Mouse (Mus musculus): Measurements from ENCODE around the gene Dnajc16. TPM values are rescaled to one million over a fixed set of nuclear protein-coding genes. Genes with fewer than 3 reads are reported as not detected.

Dnajc16 gene
- polyA plus RNA-seq, 1 experiment from 2014 or later: 3.1 TPM

GRCm38 (mm10) chr4:141822089-141822488, 31.4 kb upstream of the Dnajc16 start:
- no peak overlapping the region for H3K4me2 ChIP-seq (ENCODE audit: low read depth, low read length)
- H3K27ac ChIP-seq (replicated peaks; ENCODE audit: low read depth, low read length): no peak overlapping the region
- no peaks in the 10 kb centered on the region for H3K27me3 ChIP-seq (replicated peaks; ENCODE audit: control insufficient read depth, insufficient read depth, low read length)
- no peak overlapping the region for H3K4me3 ChIP-seq (ENCODE audit: low read depth, low read length)
- DNase-seq (ENCODE audit: low spot score) (no peak), ATAC-seq (ENCODE audit: low read depth) (no peak)
- no peaks in the 10 kb centered on the region for H3K9me3 ChIP-seq (ENCODE audit: control insufficient read depth, low read length)
- WGBS: 76% methylated on average over 10 of the region's 10 CpGs
- H3K36me3 ChIP-seq (ENCODE audit: control insufficient read depth, insufficient read depth, low read length): no peaks in the 10 kb centered on the region
- no peak overlapping the region for H3K9ac ChIP-seq (ENCODE audit: low read depth, low read length)
- H3K4me1 ChIP-seq (ENCODE audit: control insufficient read depth, insufficient read depth, low read length): no peaks in the 10 kb centered on the region

DNA sequence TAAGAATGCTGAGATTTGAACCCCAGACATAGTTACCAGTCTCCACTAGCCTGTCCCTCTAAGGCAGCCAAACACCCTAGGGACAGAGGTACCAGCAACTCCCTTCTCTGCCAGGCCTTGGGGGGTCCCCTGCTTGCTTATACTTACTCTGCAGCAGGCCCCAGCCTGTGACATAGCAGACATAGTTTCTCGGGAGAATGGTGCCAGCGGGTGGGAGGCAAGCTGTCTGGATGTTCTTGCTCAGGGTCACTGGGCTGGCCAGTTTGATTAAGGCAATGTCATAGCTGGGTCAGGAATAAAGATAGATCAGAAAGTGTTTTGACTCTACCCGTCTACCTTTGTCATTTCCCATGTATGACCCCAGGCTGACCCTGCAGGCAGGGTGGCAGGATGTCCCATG, 30.4 kb upstream of the Dnajc16 start:
- no peaks in the 10 kb centered on the region for H3K36me3 ChIP-seq (ENCODE audit: control insufficient read depth, insufficient read depth, low read length)
- H3K27ac ChIP-seq (replicated peaks; ENCODE audit: low read depth, low read length): no peak overlapping the region
- H3K4me3 ChIP-seq (ENCODE audit: low read depth, low read length): no peak overlapping the region
- no peak for DNase-seq (ENCODE audit: low spot score)
- H3K9me3 ChIP-seq (ENCODE audit: control insufficient read depth, low read length): no peaks in the 10 kb centered on the region
- no peak overlapping the region for H3K4me2 ChIP-seq (ENCODE audit: low read depth, low read length)
- H3K27me3 ChIP-seq (replicated peaks; ENCODE audit: control insufficient read depth, insufficient read depth, low read length): no peaks in the 10 kb centered on the region
- no peak overlapping the region for H3K9ac ChIP-seq (ENCODE audit: low read depth, low read length)
- 60% methylated on average over 3 of the region's 3 CpGs for WGBS
- no peaks in the 10 kb centered on the region for H3K4me1 ChIP-seq (ENCODE audit: control insufficient read depth, insufficient read depth, low read length)
- no peak for ATAC-seq (ENCODE audit: low read depth)

DNA sequence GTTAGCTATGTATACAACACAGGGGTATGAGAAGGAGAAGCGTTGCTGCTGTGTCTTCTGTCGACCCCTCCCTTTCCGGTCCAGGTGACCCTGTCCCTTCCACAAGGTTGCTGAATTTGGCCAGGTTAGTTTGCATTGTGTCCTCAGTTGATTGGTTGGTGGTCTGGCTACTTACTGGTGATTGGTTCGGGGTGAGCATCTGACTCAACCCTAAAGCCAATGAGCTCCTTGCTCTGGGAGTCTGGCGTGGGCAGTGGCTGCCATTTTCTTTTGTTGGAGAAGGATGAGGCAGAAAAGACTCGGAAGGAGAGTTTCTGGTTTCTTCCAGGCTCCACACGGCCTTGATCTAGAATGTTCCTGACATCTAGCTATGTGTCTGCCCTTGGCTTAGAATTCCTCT, 28.6 kb upstream of the Dnajc16 start:
- no peak overlapping the region for H3K27ac ChIP-seq (replicated peaks; ENCODE audit: low read depth, low read length)
- no peak overlapping the region for H3K9ac ChIP-seq (ENCODE audit: low read depth, low read length)
- H3K9me3 ChIP-seq (ENCODE audit: control insufficient read depth, low read length): no peaks in the 10 kb centered on the region
- no peak overlapping the region for H3K4me2 ChIP-seq (ENCODE audit: low read depth, low read length)
- H3K4me1 ChIP-seq (ENCODE audit: control insufficient read depth, insufficient read depth, low read length): no peaks in the 10 kb centered on the region
- H3K27me3 ChIP-seq (replicated peaks; ENCODE audit: control insufficient read depth, insufficient read depth, low read length): no peaks in the 10 kb centered on the region
- DNase-seq (ENCODE audit: low spot score): no peak
- 0 out of 2 replicates have a peak, but pooled peaks cover 10% of the 10 kb centered on the region for H3K36me3 ChIP-seq (ENCODE audit: control insufficient read depth, insufficient read depth, low read length)
- no peak for ATAC-seq (ENCODE audit: low read depth)
- WGBS: 91% methylated on average over 7 of the region's 7 CpGs
- no peak overlapping the region for H3K4me3 ChIP-seq (ENCODE audit: low read depth, low read length)

GRCm38 (mm10) chr4:141818861-141819260, 28.1 kb upstream of the Dnajc16 start:
- 84% methylated on average over 13 of the region's 13 CpGs for WGBS
- Histone ChIP-seq H3K27ac (replicated peaks; ENCODE audit: low read depth, low read length) (no peak overlapping the region), H3K9ac (ENCODE audit: low read depth, low read length) (no peak overlapping the region), H3K4me2 (ENCODE audit: low read depth, low read length) (no peak overlapping the region), H3K4me1 (ENCODE audit: control insufficient read depth, insufficient read depth, low read length) (no peaks in the 10 kb centered on the region), H3K36me3 (ENCODE audit: control insufficient read depth, insufficient read depth, low read length) (0 out of 2 replicates have a peak, but pooled peaks cover 10% of the 10 kb centered on the region), H3K4me3 (ENCODE audit: low read depth, low read length) (no peak overlapping the region), H3K9me3 (ENCODE audit: control insufficient read depth, low read length) (no peaks in the 10 kb centered on the region), H3K27me3 (replicated peaks; ENCODE audit: control insufficient read depth, insufficient read depth, low read length) (no peaks in the 10 kb centered on the region)
- ATAC-seq (ENCODE audit: low read depth) (no peak), DNase-seq (ENCODE audit: low spot score) (no peak)

DNA sequence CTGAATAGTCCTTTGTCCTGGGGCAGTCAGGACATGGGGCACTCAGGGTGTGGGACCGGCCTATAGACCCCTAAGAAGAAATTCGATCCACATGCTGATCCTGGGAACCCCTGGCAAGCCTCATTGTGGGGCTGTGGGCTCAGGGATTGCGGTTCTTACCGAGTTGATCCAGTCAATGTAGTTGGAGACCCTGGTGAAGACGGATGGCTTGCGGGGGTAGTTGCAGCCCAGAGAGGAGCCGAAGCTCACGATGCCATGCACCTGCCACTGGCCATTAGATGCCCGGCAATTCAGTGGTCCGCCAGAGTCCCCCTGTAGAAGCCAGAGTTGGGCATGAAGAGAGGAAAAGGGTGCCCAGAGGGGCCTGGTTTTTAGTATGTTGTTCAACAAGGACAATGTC, 27.0 kb upstream of the Dnajc16 start:
- Histone ChIP-seq H3K4me3 (ENCODE audit: low read depth, low read length) (no peak overlapping the region), H3K9me3 (ENCODE audit: control insufficient read depth, low read length) (no peaks in the 10 kb centered on the region), H3K4me1 (ENCODE audit: control insufficient read depth, insufficient read depth, low read length) (no peaks in the 10 kb centered on the region), H3K27me3 (replicated peaks; ENCODE audit: control insufficient read depth, insufficient read depth, low read length) (no peaks in the 10 kb centered on the region), H3K4me2 (ENCODE audit: low read depth, low read length) (no peak overlapping the region), H3K27ac (replicated peaks; ENCODE audit: low read depth, low read length) (no peak overlapping the region), H3K9ac (ENCODE audit: low read depth, low read length) (no peak overlapping the region), H3K36me3 (ENCODE audit: control insufficient read depth, insufficient read depth, low read length) (peaks cover 20% of the 10 kb centered on the region)
- no peak for ATAC-seq (ENCODE audit: low read depth)
- no peak for DNase-seq (ENCODE audit: low spot score)
- WGBS: 59% methylated on average over 10 of the region's 10 CpGs

- H3K27ac ChIP-seq (replicated peaks; ENCODE audit: low read depth, low read length): no peak overlapping the region
- no peaks in the 10 kb centered on the region for H3K9me3 ChIP-seq (ENCODE audit: control insufficient read depth, low read length)
- 58% methylated on average over 14 of the region's 14 CpGs for WGBS
- ATAC-seq (ENCODE audit: low read depth): no peak
- DNase-seq (ENCODE audit: low spot score): no peak
- H3K4me3 ChIP-seq (ENCODE audit: low read depth, low read length): no peak overlapping the region
- H3K27me3 ChIP-seq (replicated peaks; ENCODE audit: control insufficient read depth, insufficient read depth, low read length): no peaks in the 10 kb centered on the region
- H3K9ac ChIP-seq (ENCODE audit: low read depth, low read length): no peak overlapping the region
- H3K4me2 ChIP-seq (ENCODE audit: low read depth, low read length): no peak overlapping the region
- peaks cover 27% of the 10 kb centered on the region for H3K36me3 ChIP-seq (ENCODE audit: control insufficient read depth, insufficient read depth, low read length)
- no peaks in the 10 kb centered on the region for H3K4me1 ChIP-seq (ENCODE audit: control insufficient read depth, insufficient read depth, low read length)
Measured at GRCm38 (mm10) chr4:141816776-141817655, 26.3 kb upstream of the Dnajc16 start.

DNA sequence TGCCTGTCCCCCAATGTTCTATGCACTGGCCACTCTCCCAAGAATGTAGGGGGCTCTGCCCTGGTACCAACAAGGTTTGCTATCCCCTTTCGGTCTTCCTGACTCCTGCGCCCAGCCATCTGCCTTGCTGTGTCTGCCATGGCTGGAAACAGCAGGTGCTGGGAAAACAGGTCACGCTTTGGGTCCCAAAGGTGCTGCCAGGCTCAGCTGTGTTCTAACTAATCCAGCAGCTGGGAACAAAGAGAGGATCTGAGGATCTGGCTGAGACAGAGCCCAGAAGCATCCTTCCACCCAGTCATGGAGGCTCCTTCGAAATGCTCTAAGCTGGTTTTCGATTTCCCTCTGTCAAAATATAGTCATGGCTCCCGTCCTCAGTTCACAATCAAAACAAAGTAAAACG, 25.5 kb upstream of the Dnajc16 start:
- Histone ChIP-seq H3K36me3 (ENCODE audit: control insufficient read depth, insufficient read depth, low read length) (peaks cover 35% of the 10 kb centered on the region), H3K27me3 (replicated peaks; ENCODE audit: control insufficient read depth, insufficient read depth, low read length) (no peaks in the 10 kb centered on the region), H3K9me3 (ENCODE audit: control insufficient read depth, low read length) (no peaks in the 10 kb centered on the region), H3K9ac (ENCODE audit: low read depth, low read length) (no peak overlapping the region), H3K4me1 (ENCODE audit: control insufficient read depth, insufficient read depth, low read length) (no peaks in the 10 kb centered on the region), H3K4me3 (ENCODE audit: low read depth, low read length) (no peak overlapping the region), H3K27ac (replicated peaks; ENCODE audit: low read depth, low read length) (no peak overlapping the region), H3K4me2 (ENCODE audit: low read depth, low read length) (no peak overlapping the region)
- DNase-seq (ENCODE audit: low spot score) (peak; percentile 30), ATAC-seq (ENCODE audit: low read depth) (peak; percentile 64; the same call in 1 of the 2 replicates)
- 79% methylated on average over 7 of the region's 7 CpGs for WGBS

- DNase-seq (ENCODE audit: low spot score) (no peak), ATAC-seq (ENCODE audit: low read depth) (no peak)
- no peaks in the 10 kb centered on the region for H3K4me1 ChIP-seq (ENCODE audit: control insufficient read depth, insufficient read depth, low read length)
- H3K4me2 ChIP-seq (ENCODE audit: low read depth, low read length): no peak overlapping the region
- no peaks in the 10 kb centered on the region for H3K27me3 ChIP-seq (replicated peaks; ENCODE audit: control insufficient read depth, insufficient read depth, low read length)
- 97% methylated on average over 7 of the region's 7 CpGs for WGBS
- no peak overlapping the region for H3K4me3 ChIP-seq (ENCODE audit: low read depth, low read length)
- no peak overlapping the region for H3K27ac ChIP-seq (replicated peaks; ENCODE audit: low read depth, low read length)
- H3K36me3 ChIP-seq (ENCODE audit: control insufficient read depth, insufficient read depth, low read length): peaks cover 79% of the 10 kb centered on the region
- no peak overlapping the region for H3K9ac ChIP-seq (ENCODE audit: low read depth, low read length)
- H3K9me3 ChIP-seq (ENCODE audit: control insufficient read depth, low read length): no peaks in the 10 kb centered on the region
Measured at GRCm38 (mm10) chr4:141811375-141811774, 20.6 kb upstream of the Dnajc16 start.

- Histone ChIP-seq H3K4me3 (ENCODE audit: low read depth, low read length) (no peak overlapping the region), H3K36me3 (ENCODE audit: control insufficient read depth, insufficient read depth, low read length) (peaks cover 81% of the 10 kb centered on the region), H3K9me3 (ENCODE audit: control insufficient read depth, low read length) (no peaks in the 10 kb centered on the region), H3K27me3 (replicated peaks; ENCODE audit: control insufficient read depth, insufficient read depth, low read length) (no peaks in the 10 kb centered on the region), H3K27ac (replicated peaks; ENCODE audit: low read depth, low read length) (no peak overlapping the region), H3K9ac (ENCODE audit: low read depth, low read length) (no peak overlapping the region), H3K4me1 (ENCODE audit: control insufficient read depth, insufficient read depth, low read length) (no peaks in the 10 kb centered on the region), H3K4me2 (ENCODE audit: low read depth, low read length) (no peak overlapping the region)
- 92% methylated on average over 2 of the region's 2 CpGs for WGBS
- DNase-seq (ENCODE audit: low spot score): no peak
- ATAC-seq (ENCODE audit: low read depth): no peak
Measured at GRCm38 (mm10) chr4:141810975-141811374, 20.2 kb upstream of the Dnajc16 start.
